Mouse (Mus musculus) bone marrow macrophage, adult 2 months (primary cell): ENCODE measurements around the gene Pex16. TPM values are rescaled to one million over a fixed set of nuclear protein-coding genes. Genes with fewer than 3 reads are reported as not detected.
"Not testable (repeated sequence)": the region's sequence is repeated elsewhere in the genome, so short reads cannot be mapped to it uniquely, and the experiment has no call there.

Experiments
- H3K27ac ChIP-seq: 2 replicates; pipeline ENCODE4 v1.5.1; 2012; ENCODE audit warnings: low read depth, low read length; ENCODE audit not compliant: insufficient read depth
- H3K4me1 ChIP-seq: 2 replicates; pipeline ENCODE4 v1.6.1; 2012; ENCODE audit warnings: low read length; ENCODE audit not compliant: control insufficient read depth, insufficient read depth
- H3K4me3 ChIP-seq: 2 replicates; pipeline ENCODE4 v1.5.1; 2012; ENCODE audit warnings: mild to moderate bottlenecking, low read length, moderate library complexity; ENCODE audit not compliant: insufficient read depth
- CTCF ChIP-seq: IDR thresholded peaks from 2 replicates; pipeline ENCODE4 v1.5.1; 2012; ENCODE audit warnings: low read depth, mild to moderate bottlenecking, low read length, moderate library complexity
- POLR2A ChIP-seq: IDR thresholded peaks from 2 replicates; pipeline ENCODE4 v1.6.1; 2012; ENCODE audit warnings: mild to moderate bottlenecking, low read depth, low read length, borderline replicate concordance
- polyA plus RNA-seq: library from polyadenylated mRNA; stranded (reverse); fragments of >200 nt; gene quantifications from 2 replicates; pipeline ENCODE4 v1.2.4, GENCODE M21; 2012; ENCODE audit not compliant: missing spikeins, insufficient read depth, insufficient read length

Pex16 gene
- polyA plus RNA-seq, 1 experiment: 14.3 TPM

- no peak overlapping the region for H3K4me3 ChIP-seq
- no peak for TF ChIP-seq POLR2A
- no peak for TF ChIP-seq CTCF
- H3K4me1 ChIP-seq: 0 out of 2 replicates have a peak, but pooled peaks cover 2% of the 10 kb centered on the region
- no peak overlapping the region for H3K27ac ChIP-seq
Measured at GRCm38 (mm10) chr2:92397436-92397835, 23.0 kb downstream of the Pex16 start.

GRCm38 (mm10) chr2:92399877-92400276 is 25.4 kb downstream of the Pex16 start:
- H3K4me1 ChIP-seq, H3K4me3 ChIP-seq, H3K27ac ChIP-seq: not testable (repeated sequence)

DNA sequence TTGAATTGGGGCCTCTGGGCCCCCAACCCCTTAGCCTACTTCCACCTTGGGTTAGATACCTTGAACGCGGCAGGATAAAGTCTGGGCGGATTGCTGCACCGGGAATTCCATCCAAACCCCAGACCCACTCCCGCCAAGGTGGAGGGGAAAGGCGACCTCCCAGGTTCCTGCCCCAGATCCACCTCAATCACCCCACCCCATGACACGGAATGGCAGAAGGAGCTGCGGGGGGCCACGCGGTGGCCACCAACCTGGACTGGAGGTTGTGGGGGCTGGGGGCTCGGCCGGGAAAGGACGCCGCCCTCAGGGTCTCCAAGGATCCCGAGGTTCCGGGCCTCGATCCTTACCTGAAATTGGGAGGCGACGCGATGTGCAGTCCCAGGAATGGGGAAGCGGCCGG is 26.2 kb downstream of the Pex16 start:
- Histone ChIP-seq H3K27ac (no peak overlapping the region), H3K4me3 (peak overlapping the region; percentile 22; the same call in 1 of the 2 replicates), H3K4me1 (0 out of 2 replicates have a peak, but pooled peaks cover 2% of the 10 kb centered on the region)
- no peak for TF ChIP-seq POLR2A
- TF ChIP-seq CTCF: no peak

GRCm38 (mm10) chr2:92401091-92401561 is 26.6 kb downstream of the Pex16 start, which contains the start of gene Mapk8ip1:
Gene Mapk8ip1 (minus strand): TSS chr2:92401263.
- Histone ChIP-seq H3K4me1 (0 out of 2 replicates have a peak, but pooled peaks cover 2% of the 10 kb centered on the region), H3K27ac (no peak within 1 kb of the TSS), H3K4me3 (peak within 1 kb of the TSS; percentile 37)
- no peak for TF ChIP-seq POLR2A
- no peak for TF ChIP-seq CTCF

DNA sequence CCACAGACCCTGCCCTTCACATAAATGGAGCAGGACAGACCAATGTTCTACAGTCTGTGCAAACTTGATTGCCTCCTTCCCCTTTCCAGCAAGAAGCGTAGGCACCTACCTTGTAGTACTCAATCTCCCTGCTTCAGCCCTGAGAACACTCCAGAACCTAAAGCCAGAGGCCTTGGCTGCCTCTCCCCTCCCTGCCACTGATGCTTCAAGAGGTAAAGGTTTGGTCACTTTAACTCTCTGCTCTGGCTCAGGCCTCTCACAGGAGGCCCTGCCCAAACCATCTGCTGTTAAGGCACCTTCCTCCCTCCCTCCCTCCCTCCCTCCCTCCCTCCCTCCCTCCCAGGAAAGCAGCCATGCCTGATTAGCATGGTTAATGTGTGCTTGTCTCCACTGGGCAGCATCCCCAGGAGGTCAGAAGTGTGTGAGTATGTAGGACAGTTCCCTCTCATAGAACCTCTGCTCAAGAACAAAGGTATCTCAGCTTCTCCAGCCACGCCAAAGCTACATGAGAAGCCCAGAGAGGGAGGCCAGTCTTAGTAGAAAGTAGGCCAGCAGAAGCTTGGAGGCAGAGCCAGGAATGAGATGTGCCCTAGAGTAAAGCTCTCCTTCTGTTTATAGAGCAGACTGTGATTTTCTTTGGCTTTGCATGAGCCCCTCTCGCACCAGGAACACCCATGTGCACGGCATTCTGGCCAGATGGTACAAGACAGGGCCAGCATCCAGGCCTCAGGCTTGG is 28.3 kb downstream of the Pex16 start:
- H3K4me1 ChIP-seq: 0 out of 2 replicates have a peak, but pooled peaks cover 2% of the 10 kb centered on the region
- TF ChIP-seq CTCF (no peak), POLR2A (no peak)
- H3K27ac ChIP-seq: no peak overlapping the region
- no peak overlapping the region for H3K4me3 ChIP-seq

DNA sequence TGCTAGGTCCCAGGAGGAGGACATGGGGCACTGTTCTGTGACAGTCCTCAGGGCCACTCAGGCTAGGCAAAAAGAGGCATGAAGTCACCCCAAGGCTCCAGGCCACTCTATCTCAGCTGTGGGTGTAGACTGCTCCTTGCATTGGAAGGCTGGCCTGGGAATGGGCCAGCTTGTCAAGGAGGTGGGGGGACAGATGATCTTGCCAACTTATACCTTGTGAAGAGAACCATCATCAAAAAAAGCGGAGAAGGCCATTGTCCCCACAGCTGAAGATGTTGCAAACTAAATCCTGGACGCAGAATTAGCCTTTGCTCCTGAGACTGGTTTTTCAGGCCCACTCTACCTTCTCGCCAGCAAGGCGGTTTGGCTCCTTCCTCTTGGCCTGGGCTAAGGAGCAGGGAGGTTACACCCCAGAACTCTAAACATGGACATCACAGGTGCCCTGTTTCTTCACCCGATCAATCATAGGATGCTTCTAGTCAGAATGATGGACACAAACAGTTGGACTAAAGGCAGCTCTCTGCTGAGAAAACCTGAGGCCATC is 29.4 kb downstream of the Pex16 start:
- H3K27ac ChIP-seq: no peak overlapping the region
- no peak overlapping the region for H3K4me3 ChIP-seq
- TF ChIP-seq POLR2A (no peak), CTCF (no peak)
- 0 out of 2 replicates have a peak, but pooled peaks cover 2% of the 10 kb centered on the region for H3K4me1 ChIP-seq

- TF ChIP-seq CTCF (no peak), POLR2A (no peak)
- Histone ChIP-seq H3K4me1 (0 out of 2 replicates have a peak, but pooled peaks cover 2% of the 10 kb centered on the region), H3K27ac (no peak overlapping the region), H3K4me3 (no peak overlapping the region)
Measured at GRCm38 (mm10) chr2:92404737-92405136, 30.3 kb downstream of the Pex16 start.

DNA sequence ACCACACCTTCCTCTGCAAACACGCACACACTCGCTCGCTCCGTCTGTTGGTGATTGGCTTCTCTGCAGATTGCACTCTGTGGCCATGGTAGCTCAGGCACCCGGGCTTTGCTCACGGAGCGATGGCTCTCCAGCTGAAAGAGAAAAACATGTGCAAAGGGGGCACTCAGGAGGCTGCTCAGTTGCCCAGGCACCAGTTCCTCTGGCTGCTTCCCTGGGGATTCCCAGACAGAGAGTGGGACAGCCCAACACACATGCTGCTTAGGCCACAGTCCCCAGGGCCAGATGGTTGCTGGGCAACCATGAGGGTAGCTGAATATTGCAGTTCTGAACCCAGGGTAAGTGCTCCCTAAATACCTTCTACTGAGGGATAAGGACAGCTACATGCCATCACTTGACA is 31.2 kb downstream of the Pex16 start:
- Histone ChIP-seq H3K4me3 (no peak overlapping the region), H3K4me1 (0 out of 2 replicates have a peak, but pooled peaks cover 2% of the 10 kb centered on the region), H3K27ac (no peak overlapping the region)
- TF ChIP-seq POLR2A (no peak), CTCF (no peak)

GRCm38 (mm10) chr2:92408309-92409045 is 34.0 kb downstream of the Pex16 start:
- no peak overlapping the region for H3K4me3 ChIP-seq
- H3K27ac ChIP-seq: no peak overlapping the region
- TF ChIP-seq POLR2A (no peak), CTCF (no peak)
- no peaks in the 10 kb centered on the region for H3K4me1 ChIP-seq
